Mouse (Mus musculus) heart, embryonic 11.5 days (tissue): ENCODE data around the gene Eps15. TPM values are rescaled to one million over a fixed set of nuclear protein-coding genes. Genes with fewer than 3 reads are reported as not detected.

Source experiments
- ATAC-seq: fragments of 200-750 bp; cut with Nextera tagmentation; replicated peaks from 2 replicates; pipeline ENCODE4 v1.8.0; 2017; ENCODE audit warnings: moderate library complexity; ENCODE audit not compliant: insufficient number of reproducible peaks, low FRiP score, low TSS enrichment
- H3K27ac ChIP-seq: fragments of 300-500 bp; sonication (generic); 2 replicates; pipeline ENCODE4 v1.5.1; 2014; ENCODE audit warnings: mild to moderate bottlenecking, low read depth, low read length
- H3K27me3 ChIP-seq: fragments of 300-500 bp; sonication (generic); 2 replicates; pipeline ENCODE4 v1.6.1; 2014; ENCODE audit warnings: mild to moderate bottlenecking, low read length, mixed read lengths; ENCODE audit not compliant: control insufficient read depth, insufficient read depth
- H3K36me3 ChIP-seq: fragments of 300-500 bp; sonication (generic); 2 replicates; pipeline ENCODE4 v1.6.1; 2014; ENCODE audit warnings: mild to moderate bottlenecking, low read length, moderate library complexity, mixed read lengths; ENCODE audit not compliant: control insufficient read depth, insufficient read depth
- H3K4me1 ChIP-seq: fragments of 300-500 bp; sonication (generic); 2 replicates; pipeline ENCODE4 v1.6.1; 2014; ENCODE audit warnings: low read length; ENCODE audit not compliant: control insufficient read depth, insufficient read depth
- H3K4me2 ChIP-seq: fragments of 300-500 bp; sonication (generic); 2 replicates; pipeline ENCODE4 v1.6.1; 2014; ENCODE audit warnings: mild to moderate bottlenecking, moderate library complexity
- H3K4me3 ChIP-seq: fragments of 300-500 bp; sonication (generic); 2 replicates; pipeline ENCODE4 v1.5.1; 2014; ENCODE audit warnings: low read depth, low read length
- H3K9ac ChIP-seq: fragments of 300-500 bp; sonication (generic); 2 replicates; pipeline ENCODE4 v1.6.1; 2014; ENCODE audit warnings: mild to moderate bottlenecking, low read depth, low read length, moderate library complexity
- H3K9me3 ChIP-seq: fragments of 300-500 bp; sonication (generic); replicated peaks from 2 replicates; pipeline ENCODE4 v1.6.1; 2016; ENCODE audit warnings: low read length; ENCODE audit not compliant: control insufficient read depth
- WGBS: fragments of 180-500 bp; shearing (Covaris S2); extraction: QIAGEN DNeasy Blood & Tissue Kit; methylation state at CpG from one replicate; pipeline ENCODE4 v1.1.7; 2014; ENCODE audit not compliant: insufficient replicate concordance; 5-methylcytosine and 5-hydroxymethylcytosine counted together
- polyA plus RNA-seq: library from polyadenylated mRNA; unstranded; fragments of >200 nt; fragmentation: Nextera tagmentation; extraction: Ambion mirVana; gene quantifications from 2 replicates; pipeline ENCODE4 v1.2.1, GENCODE M21; 2014

The Eps15 gene
- polyA plus RNA-seq, 1 experiment from 2014 or later: 38.5 TPM

DNA sequence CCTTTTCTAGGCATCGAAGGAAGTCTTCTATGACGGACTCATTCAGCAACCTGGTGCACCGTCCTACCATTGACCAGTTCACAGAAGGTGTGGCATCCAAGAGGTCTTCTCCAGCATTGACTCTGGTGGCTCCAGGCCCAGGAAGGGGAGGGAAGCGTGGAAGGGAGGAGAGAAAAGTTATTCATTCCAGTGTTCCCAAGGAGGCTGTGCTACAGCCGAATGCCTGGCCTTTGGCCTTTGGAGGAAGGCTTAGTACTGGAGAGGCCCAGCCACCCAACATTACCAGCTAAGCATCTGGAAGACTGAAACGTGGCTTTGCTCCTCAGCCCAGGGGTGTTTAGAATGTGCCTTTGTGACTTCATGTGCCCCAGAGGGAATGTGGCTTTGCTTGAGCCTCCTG lies 142.4 kb downstream of the Eps15 start:
- no peak overlapping the region for H3K4me2 ChIP-seq
- H3K36me3 ChIP-seq: no peaks in the 10 kb centered on the region
- H3K9me3 ChIP-seq: no peaks in the 10 kb centered on the region
- no peaks in the 10 kb centered on the region for H3K27me3 ChIP-seq
- H3K9ac ChIP-seq: no peak overlapping the region
- H3K4me1 ChIP-seq: 0 out of 2 replicates have a peak, but pooled peaks cover 4% of the 10 kb centered on the region
- H3K27ac ChIP-seq: no peak overlapping the region
- ATAC-seq: no peak
- 77% methylated on average over 6 of the region's 6 CpGs for WGBS
- no peak overlapping the region for H3K4me3 ChIP-seq

DNA sequence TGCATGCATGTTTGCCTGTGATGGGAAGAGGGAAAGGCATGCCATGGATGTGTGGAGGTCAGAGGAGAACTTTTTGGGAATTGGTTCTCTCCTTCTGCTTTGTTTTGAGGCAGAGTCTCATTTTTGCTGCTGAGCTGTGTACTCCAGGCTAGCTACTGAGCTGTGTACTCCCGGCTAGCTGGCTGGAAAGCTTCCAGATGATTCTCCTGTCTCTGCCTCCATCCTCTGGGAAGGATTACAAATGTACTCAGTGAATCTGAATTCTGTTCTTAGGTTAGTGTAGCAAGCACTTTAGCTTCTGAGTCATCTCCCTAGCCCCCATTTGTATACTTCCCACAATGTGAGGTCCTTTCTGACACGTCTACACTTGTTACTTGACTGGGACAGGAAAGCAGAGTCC lies 143.4 kb downstream of the Eps15 start:
- Histone ChIP-seq H3K27ac (no peak overlapping the region), H3K9ac (no peak overlapping the region), H3K9me3 (no peaks in the 10 kb centered on the region), H3K4me2 (no peak overlapping the region), H3K36me3 (no peaks in the 10 kb centered on the region), H3K27me3 (no peaks in the 10 kb centered on the region), H3K4me1 (0 out of 2 replicates have a peak, but pooled peaks cover 4% of the 10 kb centered on the region), H3K4me3 (no peak overlapping the region)
- no peak for ATAC-seq
- 64% methylated on average over 2 of the region's 2 CpGs for WGBS

DNA sequence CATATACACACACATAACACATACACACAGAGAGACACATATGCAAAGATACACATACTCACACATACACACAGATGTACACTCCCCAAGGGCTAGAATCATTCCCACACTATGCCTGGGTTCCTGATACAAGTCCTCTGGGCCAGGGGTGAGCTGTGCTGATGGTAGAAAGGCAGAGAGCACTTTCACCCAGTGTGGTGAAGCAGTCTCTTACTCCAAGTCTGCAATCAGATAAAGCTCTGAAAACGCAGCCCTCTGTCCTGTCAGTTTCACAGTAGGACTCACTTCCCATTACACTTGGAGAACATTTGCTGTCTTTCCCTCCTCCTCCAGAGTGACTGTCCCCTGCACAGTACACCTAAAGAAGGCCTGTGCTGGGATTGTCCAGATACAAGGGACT lies 147.0 kb downstream of the Eps15 start:
- Histone ChIP-seq H3K4me3 (no peak overlapping the region), H3K4me1 (peaks cover 3% of the 10 kb centered on the region; the same call in 1 of the 2 replicates), H3K27ac (no peak overlapping the region), H3K9me3 (no peaks in the 10 kb centered on the region), H3K4me2 (no peak overlapping the region), H3K27me3 (no peaks in the 10 kb centered on the region), H3K9ac (no peak overlapping the region), H3K36me3 (no peaks in the 10 kb centered on the region)
- ATAC-seq: no peak
- WGBS: 36% methylated on average over 1 of the region's 1 CpGs

DNA sequence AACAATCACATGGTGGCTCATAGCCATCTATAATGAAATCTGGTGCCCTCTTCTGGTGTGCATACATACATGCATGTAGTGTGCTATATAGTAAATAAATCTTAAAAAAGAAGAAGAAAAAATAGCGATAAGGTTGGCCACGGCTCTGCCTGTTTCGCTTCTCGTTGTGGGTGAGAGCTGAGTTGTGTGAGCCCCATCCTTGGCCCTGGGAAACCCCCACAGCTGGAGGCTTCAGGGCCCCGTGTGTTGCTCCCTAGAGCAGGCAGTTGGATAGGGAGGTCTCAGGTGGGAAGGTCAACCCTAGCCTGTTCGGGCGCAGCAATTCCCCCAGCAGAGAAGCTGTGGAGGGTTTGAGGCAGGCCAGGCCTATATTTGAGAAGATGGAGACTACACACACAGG lies 150.2 kb downstream of the Eps15 start:
- H3K27ac ChIP-seq: no peak overlapping the region
- no peak for ATAC-seq
- 90% methylated on average over 7 of the region's 7 CpGs for WGBS

DNA sequence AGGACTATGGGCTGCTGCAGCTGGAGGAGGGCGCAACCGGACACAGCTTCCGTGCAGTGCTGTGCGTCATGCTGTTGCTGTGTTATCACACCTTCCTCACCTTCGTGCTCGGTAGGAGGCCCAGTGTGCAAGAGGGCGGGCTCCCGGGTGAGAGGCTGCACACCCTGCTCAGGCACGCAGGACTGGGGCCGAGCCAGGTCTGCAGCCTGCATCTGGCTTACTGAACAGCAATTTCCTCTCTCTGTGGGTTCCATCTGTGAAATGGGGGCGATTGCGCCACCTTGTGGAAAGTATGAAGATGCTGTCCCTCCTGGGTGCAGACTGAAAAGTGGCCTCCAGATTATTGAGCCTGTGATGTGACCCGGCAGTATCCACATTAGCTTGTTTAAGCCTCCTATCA lies 150.8 kb downstream of the Eps15 start:
- WGBS: 37% methylated on average over 13 of the region's 13 CpGs
- no peak overlapping the region for H3K4me3 ChIP-seq
- no peaks in the 10 kb centered on the region for H3K27me3 ChIP-seq
- H3K9ac ChIP-seq: no peak overlapping the region
- H3K4me2 ChIP-seq: no peak overlapping the region
- peaks cover 13% of the 10 kb centered on the region for H3K4me1 ChIP-seq
- H3K27ac ChIP-seq: no peak overlapping the region
- H3K9me3 ChIP-seq: no peaks in the 10 kb centered on the region
- no peaks in the 10 kb centered on the region for H3K36me3 ChIP-seq
- peak; percentile 71 for ATAC-seq

More for the DNA sequence above, 150.2 kb downstream of the Eps15 start:
- Histone ChIP-seq H3K36me3 (no peaks in the 10 kb centered on the region), H3K27me3 (no peaks in the 10 kb centered on the region), H3K9me3 (no peaks in the 10 kb centered on the region), H3K9ac (no peak overlapping the region), H3K4me2 (no peak overlapping the region), H3K4me3 (no peak overlapping the region), H3K4me1 (peaks cover 13% of the 10 kb centered on the region)

DNA sequence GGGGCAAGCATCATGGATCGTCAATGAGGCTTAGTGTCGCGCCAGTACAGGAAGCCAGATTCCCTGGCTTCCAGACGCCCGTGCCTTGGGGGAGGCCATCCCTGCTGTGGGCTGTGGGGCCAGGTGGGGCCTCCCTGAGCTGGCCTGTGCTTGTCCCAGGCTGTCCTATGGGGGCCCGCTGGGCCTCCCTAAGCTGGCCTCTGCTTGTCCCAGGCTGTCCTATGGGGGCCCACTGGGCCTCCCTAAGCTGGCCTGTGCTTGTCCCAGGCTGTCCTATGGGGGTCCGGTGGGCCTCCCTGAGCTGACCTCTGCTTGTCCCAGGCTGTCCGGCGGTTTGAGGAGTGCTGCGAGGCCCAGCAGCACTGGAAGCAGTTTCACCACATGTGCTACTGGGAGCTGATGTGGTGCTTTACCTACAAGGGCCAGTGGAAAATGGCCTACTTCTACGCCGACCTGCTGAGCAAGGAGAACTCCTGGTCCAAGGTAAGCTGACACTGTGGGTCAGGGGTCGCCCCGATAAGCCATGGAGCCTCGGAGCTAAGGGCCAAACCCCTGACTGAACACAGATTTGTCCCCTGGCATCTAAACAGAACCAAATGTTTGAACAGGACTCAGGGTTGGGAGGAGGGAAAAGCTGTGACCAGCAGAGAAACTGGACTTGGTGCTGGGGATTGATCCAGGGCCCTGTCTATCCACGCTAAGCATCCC lies 152.8 kb downstream of the Eps15 start:
- Histone ChIP-seq H3K9ac (no peak overlapping the region), H3K27me3 (no peaks in the 10 kb centered on the region), H3K4me1 (peaks cover 13% of the 10 kb centered on the region), H3K27ac (no peak overlapping the region), H3K36me3 (no peaks in the 10 kb centered on the region), H3K9me3 (no peaks in the 10 kb centered on the region), H3K4me2 (no peak overlapping the region), H3K4me3 (no peak overlapping the region)
- no peak for ATAC-seq
- 73% methylated on average over 16 of the region's 16 CpGs for WGBS

DNA sequence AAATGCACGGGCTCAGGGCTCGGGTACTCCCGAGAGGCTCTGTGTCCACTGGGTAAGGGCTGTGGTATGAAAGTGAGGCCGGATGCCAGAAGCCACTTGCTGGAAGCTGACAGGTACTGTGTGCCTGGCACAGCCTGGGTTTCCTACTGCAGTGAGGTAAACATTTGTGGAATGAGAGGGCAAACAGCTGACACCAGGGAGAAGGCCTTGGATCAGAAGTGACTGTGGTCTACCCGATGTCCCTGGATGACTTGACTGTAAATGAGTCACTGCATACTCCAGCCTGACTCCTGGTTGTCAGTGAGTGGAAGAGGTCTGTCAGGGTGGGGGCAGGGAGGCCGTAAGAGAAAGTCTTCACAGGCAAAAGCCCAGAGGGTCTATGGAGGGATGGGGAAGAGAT lies 153.6 kb downstream of the Eps15 start:
- Histone ChIP-seq H3K9ac (no peak overlapping the region), H3K4me1 (peaks cover 13% of the 10 kb centered on the region), H3K9me3 (no peaks in the 10 kb centered on the region), H3K4me3 (no peak overlapping the region), H3K36me3 (no peaks in the 10 kb centered on the region), H3K27me3 (no peaks in the 10 kb centered on the region), H3K4me2 (no peak overlapping the region), H3K27ac (no peak overlapping the region)
- no peak for ATAC-seq
- 69% methylated on average over 6 of the region's 6 CpGs for WGBS

DNA sequence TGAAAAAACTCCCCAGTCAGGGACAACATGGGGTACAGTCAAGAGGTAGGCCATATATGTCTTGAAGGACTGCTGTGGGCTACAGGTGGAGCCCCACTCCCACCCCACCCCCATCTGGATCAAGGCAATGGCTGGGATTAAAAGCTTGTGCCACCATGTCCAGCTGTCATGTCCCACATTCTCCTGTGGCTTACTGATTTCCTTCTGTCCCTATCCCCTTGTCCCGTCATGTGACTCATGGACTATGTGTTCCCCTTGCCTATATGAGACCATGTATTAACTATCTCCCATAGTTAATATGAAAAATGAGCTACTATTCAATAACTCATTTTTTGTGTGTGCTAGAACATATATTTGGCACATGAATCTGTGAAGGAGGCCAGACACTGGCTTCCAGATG lies 154.2 kb downstream of the Eps15 start:
- Histone ChIP-seq H3K27me3 (no peaks in the 10 kb centered on the region), H3K9ac (no peak overlapping the region), H3K27ac (no peak overlapping the region), H3K4me2 (no peak overlapping the region), H3K4me3 (no peak overlapping the region), H3K4me1 (peaks cover 13% of the 10 kb centered on the region), H3K36me3 (no peaks in the 10 kb centered on the region), H3K9me3 (no peaks in the 10 kb centered on the region)
- ATAC-seq: no peak
- 94% methylated on average over 1 of the region's 1 CpGs for WGBS
